In the genomic region with DNA sequence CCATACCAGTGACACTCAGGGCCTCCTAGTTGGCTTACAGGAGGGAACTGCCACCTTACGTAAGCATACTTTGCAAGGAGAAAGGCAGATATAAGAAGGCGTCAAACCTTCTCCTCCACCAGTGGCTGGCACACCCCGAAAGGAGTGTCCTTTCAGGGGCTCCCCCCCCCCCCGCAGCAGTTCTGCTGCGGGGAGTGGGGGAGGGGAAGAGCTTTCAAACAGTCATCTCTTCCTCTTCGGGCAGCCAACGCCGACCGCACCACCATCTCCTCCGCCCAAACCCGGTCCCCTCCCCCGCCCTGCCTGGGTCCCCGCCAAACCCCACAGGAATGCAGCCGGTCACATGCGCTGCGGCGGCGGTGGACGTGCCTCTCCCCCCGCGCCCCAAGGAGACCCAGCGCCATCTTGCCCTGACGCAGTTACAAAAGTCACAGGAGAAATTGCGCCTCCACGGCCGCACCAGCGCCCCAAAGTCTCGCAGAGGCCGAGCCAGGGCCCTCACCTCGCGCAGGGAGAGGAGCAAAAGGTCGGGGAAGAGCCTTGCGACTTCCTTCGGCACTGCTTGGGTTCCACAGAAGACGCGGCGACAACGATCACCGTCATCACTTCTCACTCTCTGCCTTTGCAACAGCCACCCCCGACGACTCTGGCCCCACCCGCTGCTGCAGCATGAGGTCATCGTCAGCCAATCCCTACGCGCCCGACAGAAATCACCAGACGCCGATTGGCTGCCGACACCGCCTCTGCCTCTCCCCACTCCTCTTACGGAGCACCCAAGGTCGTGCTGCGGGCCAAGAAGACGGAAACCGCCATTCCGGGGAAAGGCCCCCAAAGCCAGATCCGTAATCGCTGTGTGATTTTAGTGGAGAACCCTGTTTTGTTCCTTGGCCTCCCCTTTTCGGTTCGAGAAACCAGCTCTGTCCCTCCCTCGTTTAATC, we compare ENCODE assay signal across 8 mouse cellular contexts. TPM values are rescaled to one million over a fixed set of nuclear protein-coding genes. Genes with fewer than 3 reads are reported as not detected.
DNase-seq lines count a peak whose midpoint lies in the region; ATAC-seq and TF ChIP-seq lines count a peak whose summit lies in the region.

No protein-coding gene starts in this region.

- intact Hi-C loops in left cerebral cortex, postnatal 4 days (cut with DNase I), result no loop called here

- peak overlapping the region; percentile 99 for H3K9ac ChIP-seq in intestine, postnatal 0 days (ENCODE audit: low read depth, low read length)
- peak overlapping the region; percentile 100 for H3K9ac ChIP-seq in midbrain, embryonic 11.5 days (ENCODE audit: low read length)

- peak overlapping the region; percentile 95 for H3K4me3 ChIP-seq in embryonic facial prominence, embryonic 10.5 days
- peak overlapping the region; percentile 85 for H3K4me3 ChIP-seq in intestine, postnatal 0 days (ENCODE audit: low read depth, low read length)
- peak overlapping the region; percentile 93 for H3K4me3 ChIP-seq in midbrain, embryonic 11.5 days (ENCODE audit: low read depth, low read length)

- TF ChIP-seq CTCF in intestine, postnatal 0 days (IDR thresholded peaks at IDR 0.05; ENCODE audit: low read depth), result peak; percentile 19

- H3K36me3 ChIP-seq in embryonic facial prominence, embryonic 10.5 days (replicated peaks), result peaks cover 4% of the 10 kb centered on the region; the same call in 1 of the 2 replicates
- H3K36me3 ChIP-seq in intestine, postnatal 0 days (ENCODE audit: control insufficient read depth, insufficient read depth), result no peaks in the 10 kb centered on the region
- no peaks in the 10 kb centered on the region for H3K36me3 ChIP-seq in midbrain, embryonic 11.5 days (ENCODE audit: control insufficient read depth, insufficient read depth, low read length)

- H3K9me3 ChIP-seq in embryonic facial prominence, embryonic 10.5 days, result no peaks in the 10 kb centered on the region
- H3K9me3 ChIP-seq in intestine, postnatal 0 days (ENCODE audit: control insufficient read depth), result no peaks in the 10 kb centered on the region
- H3K9me3 ChIP-seq in midbrain, embryonic 11.5 days (ENCODE audit: control insufficient read depth, low read length), result no peaks in the 10 kb centered on the region

- H3K27me3 ChIP-seq in embryonic facial prominence, embryonic 10.5 days (replicated peaks; ENCODE audit: low read depth, poor library complexity, severe bottlenecking), result no peaks in the 10 kb centered on the region
- H3K27me3 ChIP-seq in intestine, postnatal 0 days (replicated peaks; ENCODE audit: control insufficient read depth, insufficient read depth, low read length), result no peaks in the 10 kb centered on the region
- no peaks in the 10 kb centered on the region for H3K27me3 ChIP-seq in midbrain, embryonic 11.5 days (ENCODE audit: control insufficient read depth, insufficient read depth, low read length)

- WGBS in embryonic facial prominence, embryonic 10.5 days, result under 1% methylated on average over 61 of the region's 61 CpGs
- WGBS in intestine, postnatal 0 days, result under 1% methylated on average over 57 of the region's 61 CpGs
- WGBS in midbrain, embryonic 11.5 days, result under 1% methylated on average over 58 of the region's 61 CpGs

- peak overlapping the region; percentile 100 for H3K27ac ChIP-seq in embryonic facial prominence, embryonic 10.5 days (replicated peaks)
- H3K27ac ChIP-seq in intestine, postnatal 0 days (ENCODE audit: low read depth, low read length), result peak overlapping the region; percentile 100
- H3K27ac ChIP-seq in midbrain, embryonic 11.5 days (ENCODE audit: low read depth, low read length), result peak overlapping the region; percentile 100

- peak; percentile 91 for ATAC-seq in intestine, postnatal 0 days
- ATAC-seq in midbrain, embryonic 11.5 days (ENCODE audit: low FRiP score), result peak; percentile 91

- peak; percentile 100 for DNase-seq in adrenal gland, postnatal 14 days
- DNase-seq in embryonic facial prominence, embryonic 10.5 days (ENCODE audit: low spot score), result peak; percentile 98
- peak; percentile 99 for DNase-seq in gastrocnemius, postnatal 4 days (ENCODE audit: low spot score in 2 of 2)
- DNase-seq in left cerebral cortex, postnatal 4 days, result peak; percentile 100
- peak; percentile 99 for DNase-seq in midbrain, embryonic 11.5 days (ENCODE audit: low spot score, missing footprints)
- DNase-seq in right cerebral cortex, postnatal 4 days, result peak; percentile 99
- DNase-seq in yolk sac, embryonic 10.5 days (ENCODE audit: low spot score), result peak; percentile 99

- peaks cover 46% of the 10 kb centered on the region for H3K4me1 ChIP-seq in embryonic facial prominence, embryonic 10.5 days
- peaks cover 11% of the 10 kb centered on the region; the same call in 1 of the 2 replicates for H3K4me1 ChIP-seq in intestine, postnatal 0 days (replicated peaks; ENCODE audit: control insufficient read depth, insufficient read depth, low read length)
- peaks cover 23% of the 10 kb centered on the region; the same call in 1 of the 2 replicates for H3K4me1 ChIP-seq in midbrain, embryonic 11.5 days (ENCODE audit: control insufficient read depth, insufficient read depth, low read length)

- peak overlapping the region; percentile 84 for H3K4me2 ChIP-seq in intestine, postnatal 0 days (replicated peaks; ENCODE audit: low read depth)
- H3K4me2 ChIP-seq in midbrain, embryonic 11.5 days, result peak overlapping the region; percentile 85

RNA-seq across cellular contexts. Expression of a gene that starts 1.3 kb away (rescaled TPM):
- total RNA-seq in adrenal gland, postnatal 14 days (2021), result 64.2 and 77.2 TPM in 2 replicates
- 86.7 TPM in 2 replicates for polyA plus RNA-seq in embryonic facial prominence, embryonic 10.5 days (2016; fragmentation: Nextera tagmentation; extraction: Ambion mirVana)
- total RNA-seq in gastrocnemius, postnatal 4 days (2021), result 10 to 100 TPM; 55.5 to 57.7 TPM
- polyA plus RNA-seq in intestine, postnatal 0 days (2015; fragmentation: Nextera tagmentation; extraction: Ambion mirVana), result 44.8 and 49.3 TPM in 2 replicates
- total RNA-seq in left cerebral cortex, postnatal 4 days (2021), result 100 to 1,000 TPM; 150 to 156 TPM
- polyA plus RNA-seq in midbrain, embryonic 11.5 days (2014; fragmentation: Nextera tagmentation; extraction: Ambion mirVana), result 110 and 115 TPM in 2 replicates

Comparison
In these comparisons a context has a peak if more than half of its experiments do, and no peak if none do; other contexts are left out.
1. Peak in every context shown above with its lines: DNase-seq, ATAC-seq, H3K4me3 ChIP-seq and H3K27ac ChIP-seq.